Mouse (Mus musculus) MEL (cell line): ENCODE results near the gene Tnfrsf21. TPM values are rescaled to one million over a fixed set of nuclear protein-coding genes. Genes with fewer than 3 reads are reported as not detected.

Experiments
- DNase-seq: peaks from one replicate; pipeline ENCODE4 v3.0.0; 2011; ENCODE audit warnings: low read depth, low spot score
- H3K27ac ChIP-seq: 2 replicates; pipeline ENCODE4 v1.5.1; 2012; ENCODE audit warnings: low read depth, mild to moderate bottlenecking, control low read depth, low read length, moderate library complexity; ENCODE audit not compliant: control insufficient read depth
- H3K27me3 ChIP-seq, 2 experiments: fragments of 150-350 bp in 1 of 2; sonication (generic) in 1 of 2; 2 replicates each; pipeline ENCODE4 v1.6.1; 2012; ENCODE audit warnings: low read length in 2 of 2, mild to moderate bottlenecking in 2 of 2, improper control_type of control experiment in 1 of 2, moderate library complexity in 1 of 2; ENCODE audit not compliant: insufficient read depth in 2 of 2, control insufficient read depth in 1 of 2
- H3K36me3 ChIP-seq, 2 experiments: 2 replicates each; pipeline ENCODE4 v1.6.1; 2012 to 2014; ENCODE audit warnings: low read length in 2 of 2, improper control_type of control experiment in 1 of 2, inconsistent platforms in 1 of 2, mild to moderate bottlenecking in 1 of 2; ENCODE audit not compliant: insufficient read depth in 2 of 2, control insufficient read depth in 1 of 2
- H3K4me1 ChIP-seq, 2 experiments: fragments of 150-350 bp in 1 of 2; sonication (generic) in 1 of 2; 2 replicates each; pipeline ENCODE4 v1.6.1; 2012; ENCODE audit warnings: low read length in 2 of 2, improper control_type of control experiment in 1 of 2, mild to moderate bottlenecking in 1 of 2; ENCODE audit not compliant: insufficient read depth in 2 of 2, control insufficient read depth in 1 of 2
- H3K4me3 ChIP-seq, 2 experiments: fragments of 150-350 bp in 1 of 2; sonication (generic) in 1 of 2; 2 replicates each; pipeline ENCODE4 v1.5.1; 2012; ENCODE audit warnings: low read depth in 2 of 2, low read length in 2 of 2, mild to moderate bottlenecking in 2 of 2, moderate library complexity in 2 of 2, control low read depth in 1 of 2, improper control_type of control experiment in 1 of 2; ENCODE audit not compliant: control insufficient read depth in 1 of 2, insufficient read depth in 1 of 2
- H3K79me2 ChIP-seq: 2 replicates; pipeline ENCODE4 v1.6.1; 2012; ENCODE audit warnings: mild to moderate bottlenecking, low read length, moderate library complexity; ENCODE audit not compliant: control insufficient read depth, poor library complexity, insufficient read depth
- H3K9ac ChIP-seq: 2 replicates; pipeline ENCODE4 v1.6.1; 2012; ENCODE audit warnings: low read depth, mild to moderate bottlenecking, control low read depth, low read length, moderate library complexity; ENCODE audit not compliant: control insufficient read depth, poor library complexity, severe bottlenecking
- H3K9me3 ChIP-seq: fragments of 150-350 bp; sonication (generic); replicated peaks from 2 replicates; pipeline ENCODE4 v1.6.1; 2012; ENCODE audit warnings: mild to moderate bottlenecking, low read length, improper control_type of control experiment, moderate library complexity; ENCODE audit not compliant: insufficient read depth
- BHLHE40 ChIP-seq: IDR thresholded peaks from 2 replicates; pipeline ENCODE4 v1.6.1; 2012; ENCODE audit warnings: low read depth, mild to moderate bottlenecking, inconsistent platforms, low read length, improper control_type of control experiment, borderline replicate concordance
- CHD1 ChIP-seq: IDR thresholded peaks from 2 replicates; pipeline ENCODE4 v1.6.1; 2012; ENCODE audit warnings: low read depth, mild to moderate bottlenecking, inconsistent platforms, low read length, improper control_type of control experiment
- CHD2 ChIP-seq: IDR thresholded peaks from 2 replicates; pipeline ENCODE4 v1.6.1; 2011; ENCODE audit warnings: low read length, improper control_type of control experiment
- CTCF ChIP-seq, 3 experiments: IDR thresholded peaks in 2 of 3; conservative IDR thresholded peaks in 1 of 3; 2 replicates each; pipeline ENCODE4 v1.5.1; 2011 to 2012; ENCODE audit warnings: low read length in 3 of 3, low read depth in 2 of 3, mild to moderate bottlenecking in 2 of 3, improper control_type of control experiment in 1 of 3, inconsistent platforms in 1 of 3, mixed read lengths in 1 of 3, moderate library complexity in 1 of 3; ENCODE audit not compliant: control insufficient read depth in 1 of 3, insufficient read depth in 1 of 3, poor library complexity in 1 of 3, severe bottlenecking in 1 of 3
- ELF1 ChIP-seq: IDR thresholded peaks from 2 replicates; pipeline ENCODE4 v1.6.1; 2014; ENCODE audit warnings: low read depth, mild to moderate bottlenecking, inconsistent platforms, low read length, improper control_type of control experiment, moderate library complexity
- ETS1 ChIP-seq: IDR thresholded peaks from 2 replicates; pipeline ENCODE4 v1.6.1; 2012; ENCODE audit warnings: low read depth, mild to moderate bottlenecking, inconsistent platforms, low read length, improper control_type of control experiment, moderate library complexity
- GABPA ChIP-seq: IDR thresholded peaks from 2 replicates; pipeline ENCODE4 v1.6.1; 2012; ENCODE audit warnings: low read depth, mild to moderate bottlenecking, inconsistent platforms, low read length, improper control_type of control experiment, moderate library complexity
- GATA1 ChIP-seq: IDR thresholded peaks from 2 replicates; pipeline ENCODE4 v1.6.1; 2011; ENCODE audit warnings: low read depth, low read length, improper control_type of control experiment
- HCFC1 ChIP-seq: IDR thresholded peaks from 2 replicates; pipeline ENCODE4 v1.6.1; 2012; ENCODE audit warnings: low read depth, mild to moderate bottlenecking, inconsistent platforms, low read length, improper control_type of control experiment, moderate library complexity
- JUND ChIP-seq: IDR thresholded peaks from 2 replicates; pipeline ENCODE4 v1.6.1; 2011; ENCODE audit warnings: low read depth, mild to moderate bottlenecking, improper control_type of control experiment, low read length
- KAT2A ChIP-seq: conservative IDR thresholded peaks from 2 replicates; pipeline ENCODE4 v1.6.1; 2012; ENCODE audit warnings: low read depth, low read length, improper control_type of control experiment, inconsistent platforms
- MAFK ChIP-seq: IDR thresholded peaks from 2 replicates; pipeline ENCODE4 v1.6.1; 2011; ENCODE audit warnings: low read depth, mild to moderate bottlenecking, low read length, improper control_type of control experiment, borderline replicate concordance
- MAZ ChIP-seq: IDR thresholded peaks from 2 replicates; pipeline ENCODE4 v1.6.1; 2012; ENCODE audit warnings: low read depth, mild to moderate bottlenecking, inconsistent platforms, low read length, improper control_type of control experiment
- MEF2A ChIP-seq: IDR thresholded peaks from 2 replicates; pipeline ENCODE4 v1.6.1; 2014; ENCODE audit warnings: low read depth, mild to moderate bottlenecking, inconsistent platforms, low read length, improper control_type of control experiment; ENCODE audit not compliant: poor library complexity, insufficient replicate concordance, severe bottlenecking; ENCODE audit errors: extremely low read depth
- MXI1 ChIP-seq: IDR thresholded peaks from 2 replicates; pipeline ENCODE4 v1.6.1; 2011; ENCODE audit warnings: mild to moderate bottlenecking, low read depth, low read length, improper control_type of control experiment
- MYB ChIP-seq: IDR thresholded peaks from 2 replicates; pipeline ENCODE4 v1.6.1; 2011; ENCODE audit warnings: mild to moderate bottlenecking, low read depth, low read length, improper control_type of control experiment
- MYC ChIP-seq: IDR thresholded peaks from 2 replicates; pipeline ENCODE4 v1.6.1; 2011; ENCODE audit warnings: low read depth, mild to moderate bottlenecking, low read length, improper control_type of control experiment, moderate library complexity
- NRF1 ChIP-seq: IDR thresholded peaks from 2 replicates; pipeline ENCODE4 v1.6.1; 2014; ENCODE audit warnings: low read depth, mild to moderate bottlenecking, inconsistent platforms, low read length, improper control_type of control experiment, moderate library complexity; ENCODE audit not compliant: poor library complexity, insufficient read depth, severe bottlenecking
- POLR2AphosphoS5 ChIP-seq: IDR thresholded peaks from 2 replicates; pipeline ENCODE4 v1.6.1; 2012; ENCODE audit warnings: low read depth, borderline replicate concordance, mild to moderate bottlenecking, inconsistent platforms, low read length, moderate library complexity, mixed read lengths
- RAD21 ChIP-seq: IDR thresholded peaks from 2 replicates; pipeline ENCODE4 v1.6.1; 2011; ENCODE audit warnings: mild to moderate bottlenecking, low read depth, low read length, improper control_type of control experiment
- SMC3 ChIP-seq: IDR thresholded peaks from 2 replicates; pipeline ENCODE4 v1.6.1; 2011; ENCODE audit warnings: low read depth, low read length, improper control_type of control experiment
- TAL1 ChIP-seq: IDR thresholded peaks from 2 replicates; pipeline ENCODE4 v1.6.1; 2012; ENCODE audit warnings: mild to moderate bottlenecking, inconsistent platforms, low read length, moderate library complexity, mixed read lengths
- TCF12 ChIP-seq: IDR thresholded peaks from 2 replicates; pipeline ENCODE4 v1.6.1; 2014; ENCODE audit warnings: low read depth, mild to moderate bottlenecking, inconsistent platforms, low read length, improper control_type of control experiment, moderate library complexity
- UBTF ChIP-seq: IDR thresholded peaks from 2 replicates; pipeline ENCODE4 v1.6.1; 2012; ENCODE audit warnings: low read depth, mild to moderate bottlenecking, inconsistent platforms, low read length, improper control_type of control experiment, moderate library complexity, borderline replicate concordance; ENCODE audit not compliant: insufficient read depth
- USF2 ChIP-seq, 2 experiments: IDR thresholded peaks; 2 replicates each; pipeline ENCODE4 v1.6.1; 2011 to 2012; ENCODE audit warnings: improper control_type of control experiment in 2 of 2, low read length in 2 of 2, borderline replicate concordance in 1 of 2, inconsistent platforms in 1 of 2, low read depth in 1 of 2, mild to moderate bottlenecking in 1 of 2; ENCODE audit not compliant: insufficient read depth in 1 of 2
- ZC3H11A ChIP-seq: IDR thresholded peaks from 2 replicates; pipeline ENCODE4 v1.6.1; 2012; ENCODE audit warnings: low read depth, mild to moderate bottlenecking, inconsistent platforms, low read length, improper control_type of control experiment
- ZKSCAN1 ChIP-seq: IDR thresholded peaks from 2 replicates; pipeline ENCODE4 v1.6.1; 2012; ENCODE audit warnings: low read depth, mild to moderate bottlenecking, inconsistent platforms, low read length, improper control_type of control experiment, moderate library complexity
- ZNF384 ChIP-seq: IDR thresholded peaks from 2 replicates; pipeline ENCODE4 v1.6.1; 2012; ENCODE audit warnings: low read depth, mild to moderate bottlenecking, inconsistent platforms, low read length, improper control_type of control experiment
- polyA plus RNA-seq, 2 experiments: library from polyadenylated mRNA; stranded (reverse) in 1 of 2; unstranded in 1 of 2; fragments of >175 nt in 1 of 2; fragments of >200 nt in 1 of 2; gene quantifications; 2 replicates each; pipeline versions ENCODE4 v1.2.1 to v1.2.4; 2012; ENCODE audit warnings: low replicate concordance in 2 of 2, low read depth in 1 of 2; ENCODE audit not compliant: insufficient read length in 2 of 2, insufficient read depth in 1 of 2, missing spikeins in 1 of 2
- total RNA-seq: library from RNA; depleted of rRNA; stranded (reverse); fragments of 300-350 nt; gene quantifications from 2 replicates; pipeline ENCODE4 v1.2.3, GENCODE M21; 2012

Gene Tnfrsf21
- total and polyA plus RNA-seq, 3 experiments, result not detected

- H3K4me3 ChIP-seq, result no peak overlapping the region
- no peaks in the 10 kb centered on the region for H3K36me3 ChIP-seq
- DNase-seq, result no peak
These were observed 26.4 kb upstream of the Tnfrsf21 start for GRCm38 (mm10) chr17:42989981-42990380.

DNA sequence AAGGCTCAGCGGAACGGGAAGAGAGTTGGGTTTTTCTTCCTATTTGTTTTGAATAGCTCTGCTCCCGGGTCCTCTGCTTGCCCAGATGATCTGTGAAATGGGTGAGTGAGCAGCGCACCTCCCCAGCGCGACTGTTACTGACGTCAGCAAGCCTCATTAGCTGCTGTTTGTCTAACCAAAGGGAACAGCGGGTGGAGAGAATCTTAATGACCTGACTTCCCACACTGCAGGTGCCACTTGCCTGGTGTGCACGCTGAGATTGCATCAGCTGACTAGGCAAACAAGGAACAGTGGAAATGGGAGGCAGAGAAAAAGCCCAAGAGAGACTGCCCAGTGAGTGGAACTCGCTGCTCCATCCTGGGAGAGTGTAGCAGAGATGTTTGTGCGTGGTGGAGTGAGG lies 25.2 kb upstream of the Tnfrsf21 start:
- Histone ChIP-seq H3K4me3 (no peak overlapping the region), H3K27me3 (no peaks in the 10 kb centered on the region), H3K9ac (no peak overlapping the region), H3K36me3 (no peaks in the 10 kb centered on the region), H3K27ac (no peak overlapping the region), H3K4me1 (no peaks in the 10 kb centered on the region), H3K9me3 (no peaks in the 10 kb centered on the region), H3K79me2 (no peaks in the 10 kb centered on the region)
- TF ChIP-seq ZNF384, result no peak
- TF ChIP-seq CHD2, result no peak
- no peak for TF ChIP-seq MAFK
- TF ChIP-seq USF2 (IDR thresholded peaks at IDR 0.05; ENCODE audit: borderline replicate concordance in 1 of 2, insufficient read depth in 1 of 2, low read depth in 1 of 2, low read length in 2 of 2), result no peak
- TF ChIP-seq MYC, result no peak
- TF ChIP-seq ZKSCAN1, result no peak
- TF ChIP-seq ELF1, result no peak
- TF ChIP-seq GATA1, result no peak
- no peak for TF ChIP-seq JUND
- no peak for TF ChIP-seq HCFC1
- no peak for TF ChIP-seq UBTF
- no peak for TF ChIP-seq BHLHE40
- TF ChIP-seq POLR2AphosphoS5, result no peak
- no peak for TF ChIP-seq CHD1
- no peak for TF ChIP-seq TCF12
- TF ChIP-seq ETS1, result no peak
- TF ChIP-seq MEF2A, result no peak
- no peak for TF ChIP-seq MAZ
- no peak for TF ChIP-seq TAL1
- TF ChIP-seq SMC3, result no peak
- DNase-seq, result no peak

More at GRCm38 (mm10) chr17:42989981-42990380, 26.4 kb upstream of the Tnfrsf21 start:
- no peak overlapping the region for H3K27ac ChIP-seq
- no peak for TF ChIP-seq MXI1
- TF ChIP-seq NRF1, result no peak
- no peak for TF ChIP-seq JUND
- TF ChIP-seq HCFC1, result no peak
- no peak for TF ChIP-seq TAL1
- TF ChIP-seq ZC3H11A, result no peak
- TF ChIP-seq CTCF (IDR thresholded peaks at IDR 0.05 in 2 of 3, conservative IDR thresholded peaks at IDR 0.05 in 1 of 3; ENCODE audit: control insufficient read depth in 1 of 3, insufficient read depth in 1 of 3, low read depth in 2 of 3, low read length in 3 of 3, poor library complexity in 1 of 3, severe bottlenecking in 1 of 3), result peak; percentile 8 to 28 (median 25); a peak in 2 of 6 replicates
- no peak for TF ChIP-seq GABPA
- no peak for TF ChIP-seq KAT2A
- TF ChIP-seq MYB, result no peak
- peak; percentile 7 for TF ChIP-seq RAD21
- TF ChIP-seq CHD1, result no peak
- TF ChIP-seq, all 39 proteins: peak for 2
- no peak overlapping the region for H3K9ac ChIP-seq
- H3K27me3 ChIP-seq, result no peaks in the 10 kb centered on the region
- H3K79me2 ChIP-seq, result no peaks in the 10 kb centered on the region
- no peaks in the 10 kb centered on the region for H3K4me1 ChIP-seq
- no peaks in the 10 kb centered on the region for H3K9me3 ChIP-seq
